Mouse (Mus musculus) fibroblast of lung, adult 2 months (primary cell): ENCODE data around the gene Msx1.
"Not testable (repeated sequence)": the region's sequence is repeated elsewhere in the genome, so short reads cannot be mapped to it uniquely, and the experiment has no call there.

Experiments used
- DNase-seq: peaks from one replicate; pipeline ENCODE4 v3.0.0-alpha.2; 2011; ENCODE audit warnings: low read depth

Gene Msx1

GRCm38 (mm10) chr5:37824461-37824795 lies at the start of gene Msx1:
Gene Msx1, minus strand, starts transcription at chr5:37824583.
- peak; percentile 78 for DNase-seq

- DNase-seq = no peak
Measured at GRCm38 (mm10) chr5:37865471-37865870, 41.1 kb upstream of the Msx1 start.

GRCm38 (mm10) chr5:37864309-37864708 lies 39.9 kb upstream of the Msx1 start:
- DNase-seq = no peak

GRCm38 (mm10) chr5:37860846-37861245 lies 36.5 kb upstream of the Msx1 start:
- no peak for DNase-seq

GRCm38 (mm10) chr5:37860151-37860721 lies 35.9 kb upstream of the Msx1 start:
- no peak for DNase-seq

- DNase-seq = no peak
Measured at GRCm38 (mm10) chr5:37857763-37858545, 33.6 kb upstream of the Msx1 start.

- DNase-seq = no peak
Measured at GRCm38 (mm10) chr5:37856057-37856456, 31.7 kb upstream of the Msx1 start.

GRCm38 (mm10) chr5:37854233-37854632 lies 29.9 kb upstream of the Msx1 start:
- DNase-seq = no peak

GRCm38 (mm10) chr5:37851305-37851982 lies 27.1 kb upstream of the Msx1 start:
- DNase-seq = no peak

- DNase-seq = no peak
Measured at GRCm38 (mm10) chr5:37848991-37849719, 24.8 kb upstream of the Msx1 start.

GRCm38 (mm10) chr5:37836267-37836646 lies 11.9 kb upstream of the Msx1 start:
- DNase-seq = no peak

GRCm38 (mm10) chr5:37835590-37836266 lies 11.3 kb upstream of the Msx1 start:
- no peak for DNase-seq

GRCm38 (mm10) chr5:37832766-37833165 lies 8.4 kb upstream of the Msx1 start:
- no peak for DNase-seq

GRCm38 (mm10) chr5:37832031-37832430 lies 7.6 kb upstream of the Msx1 start:
- no peak for DNase-seq

GRCm38 (mm10) chr5:37830436-37830835 lies 6.1 kb upstream of the Msx1 start:
- DNase-seq = not testable (repeated sequence)

- DNase-seq = no peak
Measured at GRCm38 (mm10) chr5:37829926-37830325, 5.5 kb upstream of the Msx1 start.

GRCm38 (mm10) chr5:37829296-37829670 lies 4.9 kb upstream of the Msx1 start:
- DNase-seq = no peak

GRCm38 (mm10) chr5:37828591-37829295 lies 4.4 kb upstream of the Msx1 start:
- no peak for DNase-seq

- no peak for DNase-seq
Measured at GRCm38 (mm10) chr5:37828001-37828400, 3.6 kb upstream of the Msx1 start.

- no peak for DNase-seq
Measured at GRCm38 (mm10) chr5:37827626-37827950, 3.2 kb upstream of the Msx1 start.
